Mouse (Mus musculus) hematopoietic stem cell, adult 5-6 weeks (primary cell): ENCODE data around the gene Canx. TPM values are rescaled to one million over a fixed set of nuclear protein-coding genes. Genes with fewer than 3 reads are reported as not detected.
"Not testable (repeated sequence)": the region's sequence is repeated elsewhere in the genome, so short reads cannot be mapped to it uniquely, and the experiment has no call there.

Experiments
- ATAC-seq, 2 experiments: fragments of 125-278 bp in 1 of 2; replicated peaks in 1 of 2; 2 replicates each; pipeline ENCODE4 v1.8.0; 2016 to 2017; ENCODE audit warnings: inconsistent platforms in 2 of 2, mild to moderate bottlenecking in 2 of 2, moderate number of reproducible peaks in 2 of 2, low read depth in 1 of 2, moderate TSS enrichment in 1 of 2; ENCODE audit not compliant: low FRiP score in 2 of 2, poor library complexity in 2 of 2, severe bottlenecking in 2 of 2, insufficient read depth in 1 of 2, low TSS enrichment in 1 of 2
- total RNA-seq: library from RNA; stranded (forward); fragments of 172-1452, 232-1000 nt; gene quantifications from 2 replicates; pipeline ENCODE4 v1.2.3, GENCODE M21; 2017

Canx gene
- total RNA-seq = 717 and 931 TPM in 2 replicates

- peak; percentile 97 to 98 for ATAC-seq
These were observed at the start of gene Canx for GRCm38 (mm10) chr11:50325496-50326301. Gene Canx (minus strand): TSS chr11:50325673.

DNA sequence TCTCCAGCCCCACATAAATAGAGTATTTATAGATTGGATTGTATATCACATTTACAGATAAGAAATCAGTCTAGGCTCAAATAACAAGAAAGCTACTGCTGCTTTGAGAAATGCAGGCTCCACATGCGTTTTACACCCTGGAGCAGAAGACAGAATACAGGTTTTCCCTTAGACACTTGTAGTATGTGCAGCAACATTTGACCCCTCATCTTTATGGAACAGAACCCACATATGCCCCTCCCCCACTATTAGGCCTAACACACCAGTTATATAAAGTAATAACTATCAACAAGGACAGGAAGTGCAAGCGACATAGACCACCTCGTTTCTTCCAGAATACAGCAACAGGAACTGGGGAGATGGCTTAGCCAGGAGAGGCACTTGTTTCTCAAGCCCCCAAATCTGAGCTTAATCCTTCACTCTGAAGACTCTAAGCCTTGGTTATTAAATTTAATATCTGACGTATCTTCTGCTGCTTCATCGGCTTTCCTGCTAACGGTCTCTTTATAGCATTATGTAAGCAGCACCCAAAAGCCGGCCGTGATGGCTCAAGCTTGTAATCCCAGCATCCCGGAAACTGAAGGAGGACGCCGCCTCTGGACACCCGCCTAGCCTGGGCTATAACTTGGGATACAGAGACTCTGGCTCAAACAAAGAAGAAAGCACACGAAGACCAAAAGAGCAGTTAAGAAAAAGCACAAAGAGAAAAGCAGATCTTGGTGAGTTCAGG, 49.0 kb upstream of the Canx start:
- ATAC-seq = no peak

GRCm38 (mm10) chr11:50373621-50374020, 48.1 kb upstream of the Canx start:
- ATAC-seq = no peak

GRCm38 (mm10) chr11:50373086-50373485, 47.6 kb upstream of the Canx start:
- ATAC-seq = no peak

DNA sequence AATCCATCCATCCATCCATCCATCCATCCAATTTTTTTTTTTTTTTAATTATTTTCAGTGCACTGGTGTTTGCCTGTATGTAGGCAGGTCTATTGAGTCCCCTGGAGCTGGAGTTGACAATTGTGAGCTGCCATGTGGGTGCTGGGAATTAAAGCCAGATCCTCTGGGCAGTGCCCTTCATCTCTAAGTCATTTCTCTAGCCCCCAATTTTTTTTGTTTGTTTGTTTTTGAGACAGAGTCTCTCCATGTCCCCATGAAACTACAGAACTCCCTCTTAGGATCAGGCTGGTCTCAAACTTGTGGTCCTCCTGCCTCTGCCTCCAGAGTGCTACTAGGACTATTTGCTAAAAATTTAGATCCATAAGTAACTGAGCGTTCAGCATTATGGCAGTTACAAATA, 46.4 kb upstream of the Canx start:
- no peak for ATAC-seq

DNA sequence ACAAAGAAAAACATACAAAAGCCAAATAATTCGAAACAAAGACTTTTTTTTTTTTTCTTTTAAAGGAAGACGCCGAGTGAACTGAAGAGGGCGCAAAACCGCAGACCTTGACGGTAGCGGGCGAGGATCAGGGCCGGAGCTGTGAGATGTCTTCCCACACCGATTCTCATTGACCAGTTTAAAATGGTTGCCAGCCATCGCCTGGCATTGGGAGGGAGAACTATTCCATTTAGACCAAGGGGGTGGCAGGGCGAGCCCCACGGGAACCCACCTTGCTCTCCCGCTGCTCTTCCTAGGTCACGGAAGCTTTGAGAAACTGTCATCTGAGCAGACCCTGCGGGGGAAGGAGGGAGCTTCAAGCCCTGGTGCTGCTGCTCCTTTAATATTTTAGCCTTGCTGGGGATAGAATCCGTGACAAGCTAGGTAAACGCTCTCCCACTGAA, 45.9 kb upstream of the Canx start:
- peak; percentile 62 to 78; a peak in 2 of 4 replicates for ATAC-seq

DNA sequence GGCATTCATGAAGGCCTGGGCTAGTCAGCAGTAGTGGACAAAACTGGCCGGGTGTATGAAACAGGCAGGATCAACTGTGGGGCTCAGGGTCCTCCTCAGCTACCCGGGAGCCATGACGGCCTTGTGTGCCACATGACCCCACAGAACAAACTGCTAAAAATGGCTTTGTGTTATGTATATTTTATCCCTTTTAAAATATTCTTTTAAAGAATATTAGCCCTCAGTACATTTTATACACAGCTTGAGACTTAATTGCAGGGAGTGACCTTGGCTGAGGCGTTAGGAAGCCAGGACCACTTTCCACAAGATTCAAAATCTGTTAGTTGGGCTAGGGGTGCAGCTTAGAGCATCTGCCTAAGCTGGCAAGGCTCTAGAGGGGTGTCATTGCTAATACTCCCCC, 45.5 kb upstream of the Canx start:
- ATAC-seq = no peak

DNA sequence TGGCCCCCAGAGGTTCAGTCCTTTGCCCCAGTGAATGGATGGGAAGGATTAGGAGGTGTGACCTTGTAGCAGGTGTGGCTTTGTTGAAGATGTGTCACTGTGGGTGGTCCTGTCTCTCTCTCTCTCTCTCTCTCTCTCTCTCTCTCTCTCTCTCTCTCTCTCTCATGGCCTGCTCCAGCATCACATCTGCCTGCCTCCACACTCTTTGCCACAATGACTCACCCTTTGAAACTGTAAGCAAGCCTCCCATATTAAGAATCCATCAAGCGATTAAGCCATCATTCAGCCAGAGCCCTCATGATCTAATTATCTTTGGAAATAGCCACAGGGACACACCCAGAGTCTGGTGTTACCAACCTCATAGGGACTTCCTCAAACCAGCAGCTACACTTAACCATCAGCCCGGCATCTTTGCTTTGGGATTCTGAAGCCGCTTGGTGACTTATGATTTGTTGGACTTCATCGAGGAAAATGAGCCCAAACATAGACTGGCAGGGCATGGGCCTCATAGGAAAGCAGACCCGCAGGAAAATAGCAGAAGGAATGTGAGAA, 44.0 kb upstream of the Canx start:
- peak in 1 of 2 experiments; percentile 23; a peak in 2 of 4 replicates for ATAC-seq

DNA sequence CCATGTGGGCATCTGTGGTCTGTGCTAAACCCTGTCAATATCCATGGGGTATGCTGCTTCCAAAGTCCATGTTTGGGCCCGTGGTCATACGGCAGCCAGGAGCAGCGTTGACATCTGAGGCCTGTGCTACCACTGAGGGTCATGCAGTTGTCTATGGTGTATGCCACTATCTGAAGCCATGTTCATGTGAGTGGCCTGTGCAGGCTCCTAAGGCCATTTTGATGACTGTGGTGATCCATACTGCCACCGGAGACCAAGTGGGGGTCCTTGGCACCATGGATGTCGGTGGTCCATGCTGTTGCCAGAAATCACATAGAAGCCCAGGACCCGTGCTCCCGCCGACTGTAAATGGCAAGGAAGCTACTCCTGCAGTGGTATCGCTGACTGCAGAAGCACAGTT, 42.1 kb upstream of the Canx start:
- ATAC-seq = no peak

DNA sequence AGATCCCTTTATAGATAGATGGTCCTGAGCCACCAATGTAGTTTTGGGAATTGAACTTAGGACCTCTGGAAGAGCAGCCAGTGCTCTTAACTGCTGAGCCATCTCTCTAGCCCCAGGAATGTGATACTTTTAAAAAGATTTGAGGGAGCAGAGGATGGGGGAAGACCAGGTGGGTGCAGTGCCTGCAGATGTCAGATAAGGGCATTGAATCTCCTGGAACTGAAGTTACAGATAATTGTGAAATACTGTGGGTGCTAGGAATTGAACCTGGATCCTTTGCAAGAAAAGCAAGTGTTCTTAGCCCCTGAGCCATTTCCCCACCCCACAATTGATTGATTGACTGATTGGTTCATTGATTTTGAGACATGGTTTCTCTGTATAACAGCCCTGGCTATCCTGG, 39.8 kb upstream of the Canx start:
- ATAC-seq = no peak

GRCm38 (mm10) chr11:50364548-50364947, 39.1 kb upstream of the Canx start:
- peak; percentile 80 to 88 for ATAC-seq

DNA sequence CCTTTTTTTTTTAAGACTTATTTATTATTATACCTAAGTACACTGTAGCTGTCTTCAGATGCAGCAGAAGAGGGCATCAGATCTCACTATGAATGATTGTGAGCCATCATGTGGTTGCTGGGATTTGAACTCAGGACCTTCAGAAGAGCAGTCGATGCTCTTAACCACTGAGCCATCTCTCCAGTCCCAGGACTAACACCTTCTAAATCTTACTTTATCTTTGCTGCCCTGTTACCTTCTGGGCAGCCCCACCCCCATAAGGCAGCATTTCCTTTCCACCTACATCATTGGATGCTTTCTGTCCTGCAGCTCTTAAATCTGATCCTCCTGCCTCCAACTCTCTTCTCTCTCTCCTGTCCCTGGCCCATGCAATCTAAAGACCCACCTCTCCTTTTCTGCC, 35.8 kb upstream of the Canx start:
- ATAC-seq = not testable (repeated sequence)

GRCm38 (mm10) chr11:50358950-50359861, 33.7 kb upstream of the Canx start:
- peak; percentile 51 to 60; a peak in 3 of 4 replicates for ATAC-seq

GRCm38 (mm10) chr11:50355395-50355794, 29.9 kb upstream of the Canx start:
- ATAC-seq = peak in 1 of 2 experiments; percentile 25; a peak in 1 of 4 replicates

GRCm38 (mm10) chr11:50354851-50355250, 29.4 kb upstream of the Canx start:
- ATAC-seq = no peak

DNA sequence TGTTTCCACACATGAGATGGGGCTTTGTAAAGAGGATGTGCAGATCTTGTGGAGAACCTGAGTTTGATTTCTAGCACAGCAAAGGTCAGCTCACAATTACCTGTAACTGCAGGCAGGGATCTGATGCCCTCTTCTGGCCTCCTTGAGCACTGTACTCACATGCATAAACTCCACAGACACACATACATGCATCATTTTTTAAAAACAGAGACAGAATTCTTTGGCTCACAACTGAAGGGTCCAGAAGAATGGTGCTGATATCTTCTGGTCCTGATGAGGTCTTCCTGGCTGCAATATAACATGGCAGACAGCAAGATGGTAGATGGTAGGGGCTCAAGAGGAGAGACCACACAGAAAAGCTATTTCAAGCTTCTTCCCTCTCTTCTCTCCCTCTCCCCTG, 28.7 kb upstream of the Canx start, which contains the start of gene Cby3:
Cby3 (plus strand) TSS at position 301 of the 400 bp plus-strand sequence.
- no peak for ATAC-seq

DNA sequence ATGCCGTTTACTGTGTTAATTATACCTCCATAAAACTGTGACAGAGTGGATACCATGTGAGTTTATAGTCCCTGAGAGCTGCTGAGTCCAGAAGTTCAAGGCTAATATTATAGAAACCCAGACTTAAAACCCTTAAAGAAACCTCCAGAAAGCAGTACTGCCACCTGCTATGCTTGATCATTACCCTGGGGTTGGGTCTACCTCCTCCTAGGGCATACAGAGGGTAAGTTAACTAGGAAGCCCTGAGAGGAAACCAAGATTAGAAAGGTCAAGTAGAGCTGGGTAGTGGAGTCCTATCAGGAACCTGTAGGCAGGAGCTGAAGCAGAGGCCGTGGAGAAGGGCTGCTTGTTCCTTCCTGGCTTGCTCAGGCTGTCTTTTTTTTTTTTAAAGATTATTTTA, 26.7 kb upstream of the Canx start:
- ATAC-seq = no peak
